Mouse (Mus musculus): ENCODE results near the gene Otp.

DNA sequence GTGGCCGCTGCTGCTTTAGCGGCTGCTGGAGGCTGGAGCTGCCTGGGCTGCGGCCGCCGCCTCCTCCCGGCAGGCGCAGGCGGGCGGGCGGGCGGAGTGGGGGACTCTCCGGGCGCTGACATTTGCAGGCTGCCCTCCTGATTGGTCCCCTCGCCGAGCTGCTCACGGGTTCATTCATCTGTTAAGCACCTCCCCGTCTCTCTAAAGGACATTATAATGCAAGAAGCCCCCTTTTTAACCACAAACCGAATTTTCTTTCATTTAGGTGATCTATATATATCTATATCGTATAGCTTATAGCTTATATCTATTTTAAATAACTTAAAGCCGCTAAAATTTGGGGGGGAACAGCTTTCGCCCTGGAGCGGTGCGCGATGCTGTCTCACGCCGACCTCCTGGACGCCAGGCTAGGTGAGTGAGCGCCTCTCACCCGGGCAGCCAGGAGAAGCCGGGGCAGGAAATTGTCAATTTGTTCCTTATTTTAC lies at the start of gene Otp:
- no peak for TF ChIP-seq CTCF (conservative IDR thresholded peaks at IDR 0.05; ENCODE audit: low read length)
- no peak for TF ChIP-seq NANOG (IDR thresholded peaks at IDR 0.05; ENCODE audit: borderline replicate concordance, low read length)

Data from E14TG2a.4 (cell line).